ENCODE assay signal across 9 mouse cellular contexts in the genomic region with DNA sequence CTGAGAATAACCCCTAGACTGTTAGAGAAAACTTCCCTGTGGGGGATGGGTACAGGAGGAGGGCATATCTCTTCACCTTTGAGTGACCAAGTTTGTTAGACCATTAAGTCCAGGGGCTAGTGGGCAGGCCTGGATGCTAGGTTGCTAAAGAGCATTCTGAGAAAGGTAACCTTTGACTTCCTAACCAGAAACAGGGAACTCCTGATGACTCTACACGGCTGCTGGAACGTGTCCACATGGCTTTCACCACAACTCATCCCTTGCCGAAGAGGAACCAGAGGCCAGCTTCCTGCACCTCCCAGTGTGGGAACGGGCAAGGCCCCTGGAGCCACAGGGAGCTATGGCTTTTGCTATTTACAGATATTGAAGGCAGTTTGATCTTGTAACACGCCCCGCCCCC. TPM values are rescaled to one million over a fixed set of nuclear protein-coding genes. Genes with fewer than 3 reads are reported as not detected.
DNase-seq lines count a peak whose midpoint lies in the region; ATAC-seq and TF ChIP-seq lines count a peak whose summit lies in the region.
"Had no signal": no experiment of that assay in that cellular context is flagged by ENCODE, and none has a peak within 500 bp of the region (broad histone marks: within the 10 kb centered on the region; RNA-seq: fewer than 3 reads in every experiment).

No protein-coding gene starts in this region.

- WGBS in forebrain, embryonic 10.5 days, result 72% methylated on average over 6 of the region's 6 CpGs
- 84% methylated on average over 6 of the region's 6 CpGs for WGBS in forebrain, embryonic 16.5 days
- 69% methylated on average over 6 of the region's 6 CpGs for WGBS in lung, embryonic 14.5 days

- H3K27me3 ChIP-seq in forebrain, embryonic 10.5 days (ENCODE audit: poor library complexity, severe bottlenecking), result no peaks in the 10 kb centered on the region
- H3K27me3 ChIP-seq in forebrain, embryonic 16.5 days (replicated peaks; ENCODE audit: control insufficient read depth, insufficient read depth, low read length), result no peaks in the 10 kb centered on the region
- H3K27me3 ChIP-seq in lung, embryonic 14.5 days (ENCODE audit: insufficient read depth, low read length), result no peaks in the 10 kb centered on the region

- DNase-seq in forebrain, embryonic 10.5 days (ENCODE audit: extremely low spot score, low spot score), result no peak
- no peak for DNase-seq in lung, embryonic 14.5 days
- no peak for DNase-seq in lung, postnatal 10 days
- peak; percentile 38 for DNase-seq in kidney, adult 18-20 months
- DNase-seq in lung, postnatal 25 days (ENCODE audit: low spot score), result peak; percentile 30
- DNase-seq in yolk sac, embryonic 10.5 days (ENCODE audit: low spot score), result no peak
- no peak for DNase-seq in embryo, embryonic 10.5 days (ENCODE audit: low spot score)
- DNase-seq: thymus, adult 18-20 months had no signal

- no peak overlapping the region for H3K4me2 ChIP-seq in forebrain, embryonic 16.5 days (ENCODE audit: low read length)
- H3K4me2 ChIP-seq in lung, embryonic 14.5 days, result no peak overlapping the region

- TF ChIP-seq CTCF in lung, embryonic 14.5 days (IDR thresholded peaks at IDR 0.05; ENCODE audit: low read depth), result no peak

- H3K36me3 ChIP-seq in forebrain, embryonic 10.5 days (replicated peaks), result peaks cover 45% of the 10 kb centered on the region
- peaks cover 2% of the 10 kb centered on the region; the same call in 1 of the 2 replicates for H3K36me3 ChIP-seq in forebrain, embryonic 16.5 days (ENCODE audit: control insufficient read depth, insufficient read depth)
- H3K36me3 ChIP-seq in lung, embryonic 14.5 days (ENCODE audit: insufficient read depth), result peaks cover 28% of the 10 kb centered on the region

- H3K4me3 ChIP-seq in forebrain, embryonic 10.5 days, result no peak overlapping the region
- H3K4me3 ChIP-seq in forebrain, embryonic 16.5 days (replicated peaks; ENCODE audit: low read length), result no peak overlapping the region
- no peak overlapping the region for H3K4me3 ChIP-seq in lung, embryonic 14.5 days (ENCODE audit: low read depth, low read length)

- 0 out of 2 replicates have a peak overlapping the region, but pooled peaks have one; percentile 16 for H3K27ac ChIP-seq in forebrain, embryonic 10.5 days
- no peak overlapping the region for H3K27ac ChIP-seq in forebrain, embryonic 16.5 days (ENCODE audit: low read length)
- no peak overlapping the region for H3K27ac ChIP-seq in lung, embryonic 14.5 days (ENCODE audit: low read depth)

- H3K9ac ChIP-seq in forebrain, embryonic 16.5 days (replicated peaks; ENCODE audit: low read depth, low read length), result no peak overlapping the region
- H3K9ac ChIP-seq in lung, embryonic 14.5 days, result no peak overlapping the region

- ATAC-seq in forebrain, embryonic 16.5 days, result no peak; the same call in 1 of the 2 replicates
- ATAC-seq in lung, embryonic 14.5 days (ENCODE audit: insufficient read depth), result 0 out of 2 replicates have a peak, but pooled peaks have one; percentile 12

- no peaks in the 10 kb centered on the region for H3K9me3 ChIP-seq in forebrain, embryonic 10.5 days
- no peaks in the 10 kb centered on the region for H3K9me3 ChIP-seq in forebrain, embryonic 16.5 days (ENCODE audit: control insufficient read depth, low read length)
- no peaks in the 10 kb centered on the region for H3K9me3 ChIP-seq in lung, embryonic 14.5 days (ENCODE audit: low read depth, low read length)

- peaks cover 35% of the 10 kb centered on the region for H3K4me1 ChIP-seq in forebrain, embryonic 10.5 days
- peaks cover 11% of the 10 kb centered on the region for H3K4me1 ChIP-seq in forebrain, embryonic 16.5 days (replicated peaks; ENCODE audit: control insufficient read depth, insufficient read depth, low read length)
- H3K4me1 ChIP-seq in lung, embryonic 14.5 days (ENCODE audit: insufficient read depth), result peaks cover 12% of the 10 kb centered on the region; the same call in 1 of the 2 replicates

RNA-seq across cellular contexts. Expression of gene Jag1, which starts 36.0 kb away (rescaled TPM):
- polyA plus RNA-seq in forebrain, embryonic 10.5 days (2016; fragmentation: Nextera tagmentation; extraction: Ambion mirVana), result 18.9 and 20.4 TPM in 2 replicates
- polyA plus RNA-seq in forebrain, embryonic 16.5 days (2015; fragmentation: Nextera tagmentation; extraction: Ambion mirVana), result 8.9 and 12.4 TPM in 2 replicates
- 13.6 and 15.3 TPM in 2 replicates for polyA plus RNA-seq in lung, embryonic 14.5 days (2014; fragmentation: Nextera tagmentation; extraction: Ambion mirVana)

Comparison
In these comparisons a context has a peak if more than half of its experiments do, and no peak if none do; other contexts are left out.
1. DNase-seq: peak in kidney, adult 18-20 months (single experiment) and lung, postnatal 25 days (single experiment); none in forebrain, embryonic 10.5 days (single experiment), lung, embryonic 14.5 days (single experiment), lung, postnatal 10 days (single experiment), yolk sac, embryonic 10.5 days (single experiment) and embryo, embryonic 10.5 days (single experiment).